Mouse (Mus musculus) ovary, postnatal 14 days (tissue): ENCODE results near the gene F11r.

Experiments used
- DNase-seq: peaks from one replicate; pipeline ENCODE4 v3.0.0; 2022; ENCODE audit warnings: low spot score

The F11r gene

DNA sequence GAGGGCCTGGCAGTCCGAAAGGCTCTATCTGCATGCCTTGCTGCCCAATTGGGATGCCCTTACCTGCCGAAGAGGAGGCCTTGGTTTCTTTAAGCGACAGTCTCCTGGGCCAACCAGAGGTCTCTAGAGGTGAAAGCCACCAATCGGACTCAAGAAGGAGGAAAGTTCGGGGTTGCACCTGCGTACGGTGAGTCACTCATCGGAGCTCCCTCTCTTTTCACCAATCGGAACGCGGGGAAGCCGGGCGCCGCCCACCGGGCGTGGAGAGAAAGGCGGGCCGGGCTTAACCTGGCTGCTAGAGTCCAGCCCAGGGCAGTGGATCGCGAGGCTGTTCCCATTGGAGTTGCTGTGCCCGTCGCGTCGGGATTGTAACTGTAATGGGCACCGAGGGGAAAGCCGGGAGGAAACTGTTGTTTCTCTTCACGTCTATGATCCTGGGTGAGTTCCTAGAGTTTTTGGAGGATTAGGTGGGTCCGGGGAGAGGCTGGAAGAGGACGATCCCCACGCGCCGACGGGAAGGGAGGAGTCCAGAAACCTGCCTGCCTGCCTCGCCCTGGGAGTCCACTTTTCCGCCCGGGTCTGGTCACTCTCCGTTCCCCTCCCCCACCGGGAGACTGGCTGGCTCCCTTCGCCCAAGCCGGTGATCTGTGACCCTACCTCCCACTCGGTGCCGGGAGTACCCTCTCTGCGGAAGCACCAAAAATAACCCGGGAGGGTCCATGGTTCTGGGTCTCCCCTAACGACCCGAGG is at the start of gene F11r:
TSS of gene F11r (plus strand) at position 272 of the 750 bp plus-strand sequence.
- peak; percentile 88 for DNase-seq

DNA sequence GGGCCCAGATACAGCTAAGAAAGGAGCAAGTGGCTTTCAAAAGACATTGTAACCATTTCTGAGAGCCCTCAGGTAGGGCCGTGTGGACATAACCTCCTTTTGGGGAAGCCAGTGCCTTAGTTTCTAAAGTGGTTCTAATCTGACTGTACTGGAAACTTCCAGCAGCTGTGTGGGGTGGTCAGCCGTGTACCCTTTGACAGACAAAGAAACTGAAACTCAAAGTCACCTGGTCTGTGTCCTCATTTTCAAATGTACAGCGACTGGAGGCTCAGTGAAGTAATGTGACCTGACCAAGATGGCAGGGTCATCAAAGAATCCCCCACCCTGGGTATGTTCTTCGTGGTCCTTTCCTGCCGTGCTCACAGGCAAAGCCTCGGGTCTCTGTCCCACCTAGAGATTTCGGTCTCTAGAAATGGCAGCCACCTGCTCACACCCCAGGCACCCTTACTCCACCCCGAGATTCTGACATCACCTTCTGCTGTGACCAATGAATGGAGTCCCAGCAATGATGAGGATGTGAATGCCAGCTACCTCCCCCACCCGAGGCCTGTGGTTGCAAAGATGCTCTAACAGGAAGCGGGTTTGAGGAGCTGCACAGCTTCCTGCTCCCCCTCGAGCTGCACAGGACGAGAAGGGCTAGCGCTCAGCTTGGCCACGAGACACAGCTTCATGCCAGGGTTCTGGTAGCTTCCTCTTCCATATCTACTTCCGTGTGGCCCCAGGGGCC is 48.8 kb upstream of the F11r start, which contains the start of gene Arhgap30:
TSS of gene Arhgap30 (plus strand) at position 579 of the 727 bp plus-strand sequence.
- DNase-seq = no peak

DNA sequence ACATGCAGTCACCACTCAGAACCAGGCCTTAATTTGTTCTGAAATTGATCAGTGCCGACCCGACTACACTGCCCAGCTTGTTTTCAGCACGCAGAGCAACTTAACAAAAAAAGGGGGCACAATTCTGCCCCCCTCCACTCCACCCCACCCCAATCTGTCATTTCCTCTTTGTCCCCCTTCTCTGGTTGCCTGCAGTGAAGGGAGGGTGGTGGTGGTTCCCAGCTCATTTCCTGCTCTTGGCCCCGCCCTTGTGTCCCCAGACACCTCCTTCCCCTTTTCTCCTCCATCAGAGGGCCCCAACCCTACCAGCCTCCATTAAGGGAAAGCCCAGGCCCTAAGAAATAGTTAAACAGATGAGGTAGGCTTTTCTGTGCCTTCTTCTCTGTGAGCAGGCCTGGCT is 47.2 kb upstream of the F11r start:
- DNase-seq = no peak

DNA sequence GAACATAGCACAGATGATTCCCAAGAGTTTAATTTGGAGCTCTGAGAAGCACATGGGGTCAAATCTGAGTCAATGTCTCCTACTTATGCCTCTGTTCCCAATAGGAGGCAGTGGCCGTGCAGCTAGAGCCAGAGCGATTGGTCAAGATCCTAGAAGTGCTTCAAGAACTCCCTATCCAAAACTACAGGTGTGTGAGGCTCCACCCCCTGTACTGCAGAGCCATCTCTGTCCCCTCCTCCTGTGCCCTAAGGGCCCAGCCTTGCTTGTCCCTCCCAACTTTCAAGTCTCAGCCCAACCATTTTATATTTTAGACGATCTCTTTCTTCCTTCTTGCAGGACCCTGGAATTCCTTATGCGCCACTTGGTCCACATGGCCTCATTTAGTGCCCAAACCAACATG is 35.5 kb upstream of the F11r start:
- DNase-seq = no peak

DNA sequence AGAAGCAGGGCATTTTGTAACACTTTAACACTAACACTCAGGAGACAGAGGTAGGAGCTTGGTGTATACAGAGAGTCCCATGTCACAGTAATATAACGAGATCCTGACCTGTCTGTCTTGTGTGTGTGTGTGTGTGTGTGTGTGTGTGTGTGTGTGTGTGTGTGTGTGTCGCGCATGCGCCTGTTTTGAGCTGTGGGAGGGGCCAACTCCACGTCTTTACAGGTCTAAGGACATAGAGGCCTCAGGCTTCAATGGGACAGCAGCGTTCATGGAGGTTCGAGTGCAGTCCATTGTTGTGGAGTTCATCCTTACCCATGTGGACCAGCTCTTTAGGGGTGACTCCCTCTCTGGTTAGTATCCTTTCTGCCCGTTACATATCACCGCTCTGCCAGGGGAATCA is 34.3 kb upstream of the F11r start:
- DNase-seq = no peak

DNA sequence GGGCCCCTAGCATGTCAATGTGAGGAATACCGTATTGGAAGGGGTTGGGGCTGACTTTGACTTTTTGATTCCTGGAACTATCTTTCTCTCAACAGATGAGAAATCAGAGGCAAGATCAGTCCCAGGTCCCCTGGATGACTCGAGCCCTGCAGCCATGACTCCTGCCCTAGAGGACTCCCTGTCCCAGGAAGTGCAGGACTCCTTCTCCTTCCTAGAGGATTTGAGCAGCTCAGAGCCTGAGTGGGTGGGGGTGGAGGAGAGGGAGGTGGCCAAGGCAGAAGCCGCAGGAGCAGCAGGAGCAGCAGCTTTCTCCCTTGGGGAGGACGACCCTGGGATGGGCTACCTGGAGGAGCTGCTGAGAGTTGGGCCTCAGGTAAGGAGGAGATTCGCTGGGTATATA is 30.1 kb upstream of the F11r start:
- no peak for DNase-seq

DNA sequence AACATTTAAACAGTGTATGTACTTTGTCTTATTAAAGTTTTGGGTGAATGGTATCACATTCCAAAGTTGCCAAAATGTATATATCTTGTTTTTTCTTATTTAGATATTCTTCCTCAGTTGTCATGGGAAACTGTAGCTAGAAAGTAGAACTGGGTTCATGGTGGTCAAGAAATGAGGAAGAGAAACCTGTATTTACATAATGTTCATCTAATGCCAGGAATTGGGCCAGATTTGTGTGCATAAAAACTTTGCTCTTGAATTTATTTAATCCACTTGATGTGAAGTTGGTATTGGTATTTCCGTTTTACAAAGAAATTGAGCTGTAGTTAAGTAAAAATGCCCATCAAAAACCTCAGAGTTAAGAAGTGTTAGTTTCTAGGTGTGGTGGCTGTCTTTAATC is 27.1 kb upstream of the F11r start:
- no peak for DNase-seq

DNA sequence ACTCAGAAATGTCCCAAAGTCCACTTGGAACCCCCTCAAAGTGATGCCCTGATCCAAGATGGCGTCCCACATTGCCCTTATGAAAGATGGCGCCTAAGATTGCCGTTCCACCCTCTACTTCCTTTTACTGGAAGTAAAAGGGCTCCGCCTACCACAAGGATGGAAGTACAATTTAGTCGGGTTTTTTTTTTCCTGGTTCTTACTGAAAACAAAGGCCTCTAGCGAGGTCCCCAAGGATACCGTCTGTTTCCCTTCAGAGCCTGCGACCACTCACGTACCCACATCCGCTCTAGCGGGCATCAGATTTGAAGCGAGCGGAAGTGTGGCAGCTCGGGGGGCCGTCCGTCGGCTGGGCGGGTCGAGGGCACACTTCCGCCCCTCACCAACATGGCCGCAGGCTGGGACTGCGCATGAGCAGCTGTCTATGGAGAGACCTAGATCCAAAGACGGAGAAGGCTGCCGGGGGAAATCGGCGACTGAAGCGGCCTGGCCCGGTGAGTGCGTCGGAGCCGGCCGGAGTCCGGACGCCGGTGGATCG is 26.3 kb upstream of the F11r start, which contains the start of gene Usf1:
TSS of gene Usf1 (plus strand) at position 367 of the 538 bp plus-strand sequence.
- peak; percentile 91 for DNase-seq

DNA sequence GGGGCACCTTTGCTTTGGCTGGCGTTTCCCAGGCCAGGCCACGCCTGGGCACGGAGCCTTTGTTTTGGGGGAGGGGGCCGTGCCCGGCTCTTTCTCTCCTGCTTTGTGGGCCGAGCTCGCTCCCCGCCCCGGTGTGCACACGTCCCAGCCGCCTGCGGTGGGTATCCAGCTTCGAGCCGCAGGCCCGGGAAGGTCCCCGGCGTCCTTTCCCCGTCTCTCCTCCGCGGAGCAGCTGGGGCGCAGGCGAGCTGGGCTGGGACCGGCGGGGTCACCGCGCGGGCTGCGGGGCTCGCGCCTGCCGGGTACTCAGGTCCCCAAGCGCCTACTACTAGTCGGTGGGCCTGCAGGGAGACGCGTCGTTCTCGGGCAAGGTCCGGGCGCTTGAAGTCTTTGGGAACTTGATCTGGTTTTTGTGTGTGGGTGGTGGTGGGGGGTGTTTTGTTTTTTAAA is 25.8 kb upstream of the F11r start:
- DNase-seq = no peak

DNA sequence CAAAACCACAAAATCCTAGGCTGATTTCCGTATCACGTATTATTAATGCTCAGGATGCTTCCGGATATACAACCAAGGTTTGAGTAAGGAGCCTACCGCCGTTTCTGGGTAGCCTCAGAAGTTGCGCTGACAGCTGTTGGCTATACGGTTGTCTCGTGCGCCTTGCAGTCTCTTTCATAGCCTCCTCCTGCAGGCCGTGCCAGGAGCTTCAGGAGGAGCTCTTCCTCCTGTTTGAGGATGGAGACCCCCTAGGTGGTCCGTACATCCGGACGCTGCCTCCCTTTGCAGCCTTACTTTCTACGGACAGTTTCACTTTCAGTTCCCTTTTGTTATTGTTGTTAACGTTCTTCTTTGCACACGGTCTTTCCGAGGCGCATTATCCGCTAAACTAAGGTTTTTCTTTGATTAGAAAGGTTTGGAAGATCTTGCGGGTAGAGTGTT is 25.3 kb upstream of the F11r start:
- no peak for DNase-seq

DNA sequence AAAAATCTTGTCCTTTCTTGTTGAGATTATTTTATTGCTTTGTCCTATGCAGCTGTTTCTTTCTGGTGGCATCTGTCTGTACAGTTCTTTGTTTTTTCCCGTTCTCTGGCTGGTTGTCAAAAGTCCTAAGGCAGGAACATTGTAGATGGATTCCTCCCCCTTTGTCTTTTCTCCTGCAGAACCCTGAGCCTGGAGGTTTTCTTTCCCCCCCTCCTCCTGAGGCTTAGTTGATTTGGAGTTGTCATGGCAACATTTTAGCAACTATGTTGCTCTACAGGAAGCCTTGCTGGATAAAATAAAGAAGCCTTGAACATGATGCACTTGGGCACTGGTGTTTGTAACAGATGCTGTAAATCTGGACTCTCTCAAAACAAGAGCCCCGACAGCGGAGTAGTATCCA is 24.9 kb upstream of the F11r start:
- DNase-seq = no peak

DNA sequence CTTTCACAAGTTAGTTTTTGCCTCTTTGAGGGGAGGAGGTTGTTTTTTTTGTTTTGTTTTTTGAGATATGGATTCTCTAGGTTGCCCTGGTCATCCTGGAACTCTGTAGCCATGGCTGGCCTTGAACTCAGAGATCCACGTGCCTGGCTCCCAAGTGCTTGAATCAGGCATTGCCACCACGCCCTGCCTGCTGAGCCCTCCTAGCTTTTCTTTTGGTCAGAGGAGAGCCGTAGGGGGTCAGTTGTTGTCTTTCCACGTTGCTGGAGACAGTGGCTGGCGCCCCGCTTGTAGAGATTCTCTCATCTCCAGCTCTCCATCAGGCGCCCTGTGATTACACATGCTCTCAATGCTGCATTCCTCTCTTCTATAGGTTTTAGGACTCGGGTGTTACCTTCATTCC is 23.7 kb upstream of the F11r start:
- no peak for DNase-seq

DNA sequence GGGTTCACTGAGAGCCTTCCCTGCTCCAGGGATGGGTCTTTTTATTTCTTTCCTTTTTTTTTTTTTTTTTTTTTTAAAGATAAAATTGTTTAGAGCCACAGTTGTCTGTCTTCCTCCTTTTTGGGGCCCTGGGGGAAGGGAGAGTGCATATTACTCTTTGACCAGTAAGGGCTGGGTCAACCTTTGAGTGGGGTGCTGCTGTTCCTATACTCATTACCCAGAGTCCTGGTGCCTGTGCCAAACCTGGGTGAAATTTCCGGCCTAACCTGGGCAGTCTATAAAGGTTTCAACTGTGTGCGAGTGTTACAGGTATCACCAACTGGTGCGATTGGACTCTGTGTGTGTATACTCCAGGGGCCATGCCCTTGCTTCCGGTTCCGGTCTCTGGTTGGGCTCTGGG is 18.7 kb upstream of the F11r start, which contains the start of gene Tstd1:
TSS of gene Tstd1 (plus strand) at position 213 of the 400 bp plus-strand sequence.
- no peak for DNase-seq

DNA sequence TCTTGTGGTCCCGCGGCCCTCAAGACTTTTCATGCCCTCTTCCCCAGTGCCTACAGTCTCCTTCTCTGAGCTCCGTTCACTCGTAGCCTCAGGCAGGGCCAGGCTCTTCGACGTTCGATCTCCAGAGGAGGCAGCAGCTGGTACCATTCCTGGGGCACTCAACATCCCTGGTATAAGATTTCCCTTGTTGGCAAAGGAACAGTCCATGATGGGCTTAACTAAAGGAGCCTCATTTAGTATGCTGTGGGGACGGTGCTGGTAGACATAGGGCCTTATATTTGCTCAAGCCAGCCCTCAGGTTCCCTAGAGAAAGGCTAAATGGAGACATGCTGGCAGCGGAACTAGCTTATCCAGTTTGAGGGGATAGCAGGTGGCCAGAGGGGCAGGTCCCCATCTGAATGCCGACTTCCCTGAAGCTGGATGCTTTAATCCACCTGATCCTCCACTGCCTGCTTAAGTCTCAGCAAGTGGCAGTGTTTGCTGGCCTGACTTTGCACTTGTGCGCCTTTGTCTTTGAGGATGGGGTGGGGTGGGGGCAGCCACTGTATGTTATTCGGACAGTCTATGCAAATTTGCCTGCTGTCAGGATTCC is 17.9 kb upstream of the F11r start:
- DNase-seq = no peak

DNA sequence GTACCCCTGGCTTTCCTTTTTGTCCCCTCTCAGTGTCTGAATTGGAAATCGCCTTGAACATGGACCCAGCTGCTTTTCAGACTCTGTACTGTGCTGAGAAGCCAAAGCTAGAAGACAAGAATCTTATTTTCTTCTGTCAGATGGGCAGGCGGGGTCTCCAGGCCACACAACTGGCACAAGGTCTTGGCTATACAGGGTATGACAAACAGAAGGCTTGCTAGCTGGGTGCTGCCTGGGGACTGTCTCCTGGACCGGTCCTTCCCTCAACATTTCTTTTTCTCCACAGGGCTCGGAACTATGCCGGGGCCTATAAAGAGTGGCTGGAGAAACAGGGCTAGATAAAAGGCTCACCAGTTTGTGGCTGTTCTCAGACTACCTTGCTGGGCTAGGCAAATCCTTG is 17.4 kb upstream of the F11r start:
- no peak for DNase-seq

DNA sequence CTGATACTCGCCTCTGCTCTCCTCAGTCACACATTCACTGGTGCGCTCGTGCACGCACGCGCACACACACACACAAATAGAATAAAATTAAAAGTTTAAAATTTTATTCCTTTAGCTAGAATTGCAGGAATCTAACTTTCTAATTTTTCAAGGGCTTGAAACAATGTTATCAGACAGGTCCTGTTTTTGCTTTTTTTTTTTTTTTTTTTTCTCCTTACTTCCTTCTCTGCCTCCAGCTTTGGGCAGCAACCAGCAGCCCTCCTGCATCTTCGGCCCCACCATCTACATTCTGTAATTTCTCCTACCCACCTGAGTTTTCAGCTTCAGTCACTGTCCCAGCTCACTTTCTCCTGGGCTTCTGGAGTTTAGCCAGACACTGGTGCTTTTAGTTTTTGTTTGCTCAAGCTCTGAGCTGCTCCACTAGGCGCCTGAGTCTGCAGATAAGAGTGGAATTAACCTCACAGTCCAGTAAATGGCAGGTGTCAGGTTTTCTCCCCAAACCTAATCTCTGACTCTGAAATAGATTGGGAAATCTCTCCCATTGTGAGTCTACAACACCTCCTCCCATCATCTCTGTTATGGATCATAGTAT is 14.7 kb upstream of the F11r start:
- no peak for DNase-seq

DNA sequence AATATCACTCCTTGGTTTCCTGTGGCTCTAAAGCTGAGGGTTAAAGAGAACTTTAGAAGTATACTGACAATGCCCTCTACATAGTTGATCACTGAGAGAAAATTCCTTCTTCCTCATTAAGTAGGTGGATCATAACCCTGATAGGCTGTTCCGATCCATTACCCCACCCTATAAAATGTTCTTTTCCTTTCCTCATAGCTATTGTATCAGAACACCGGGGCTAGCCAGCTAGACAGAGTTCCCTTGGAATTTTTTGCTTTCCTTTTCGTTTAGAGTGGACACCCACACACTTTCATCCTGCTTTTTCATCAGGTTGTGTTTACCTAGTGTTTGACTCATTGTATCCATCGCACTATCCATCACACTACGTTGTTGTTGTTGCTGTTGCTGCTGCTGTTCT is 12.7 kb upstream of the F11r start:
- no peak for DNase-seq

DNA sequence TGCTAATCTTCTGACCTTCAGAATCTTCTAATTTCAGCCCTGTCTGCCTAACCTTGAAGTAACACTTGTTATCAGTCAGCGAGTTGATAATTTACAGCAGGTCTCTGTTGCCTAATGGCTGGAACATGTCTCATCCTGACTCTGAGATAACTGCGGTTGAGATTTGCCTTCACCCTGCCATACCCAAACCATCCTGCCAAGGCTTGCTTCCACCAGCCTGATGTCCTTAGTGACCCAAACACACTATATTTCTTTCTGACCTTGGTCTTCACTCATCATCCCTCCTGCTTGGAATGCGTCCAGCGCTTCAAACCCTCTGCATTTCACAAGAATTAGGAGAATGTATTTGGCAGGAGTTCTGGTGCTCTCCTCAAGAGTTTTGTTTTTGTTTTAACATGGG is 12.2 kb upstream of the F11r start:
- no peak for DNase-seq

DNA sequence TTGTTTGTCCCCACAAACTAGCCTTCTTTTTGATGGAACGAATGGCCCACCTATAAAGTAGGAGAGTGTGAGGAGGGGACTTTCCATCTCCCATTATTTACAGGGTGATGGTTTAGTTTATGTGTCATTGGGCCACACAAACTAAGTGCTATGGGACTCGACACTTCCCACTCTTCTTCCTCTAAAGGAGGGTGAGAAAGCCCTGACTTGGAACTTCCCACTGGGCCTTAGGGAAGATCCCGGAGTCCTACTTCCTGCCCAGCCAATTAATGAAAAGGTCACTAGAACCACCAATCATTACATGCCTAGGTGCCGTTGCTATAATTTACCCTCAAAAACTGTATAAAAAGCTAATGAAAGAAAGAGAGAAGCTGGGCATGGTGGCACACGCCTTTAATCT is 5.2 kb upstream of the F11r start:
- no peak for DNase-seq

DNA sequence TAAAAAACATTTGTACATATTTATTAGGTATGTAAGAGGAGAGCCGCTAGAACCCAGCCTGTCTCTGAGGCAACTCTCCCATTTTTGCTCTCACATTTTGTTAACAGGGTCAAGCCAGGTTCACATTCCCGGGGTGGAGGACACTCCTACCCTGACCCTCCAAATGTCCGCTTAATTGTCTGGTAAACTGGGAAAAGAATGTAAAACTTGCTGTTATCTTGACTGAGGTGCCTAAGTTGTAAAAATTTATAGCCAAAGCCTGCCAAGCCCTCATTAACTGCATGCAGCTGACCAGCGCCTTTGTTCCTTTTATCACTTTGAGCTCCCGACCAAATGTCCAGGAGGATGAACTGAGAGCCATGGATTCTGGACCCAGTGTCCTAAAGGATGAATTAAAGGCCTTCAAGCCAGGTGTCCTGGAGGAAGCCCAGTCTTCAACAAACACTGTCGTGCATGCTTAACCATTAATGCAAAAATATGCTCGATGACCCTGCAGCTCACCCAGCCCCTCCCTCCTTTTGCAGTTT is 2.0 kb upstream of the F11r start:
- no peak for DNase-seq

DNA sequence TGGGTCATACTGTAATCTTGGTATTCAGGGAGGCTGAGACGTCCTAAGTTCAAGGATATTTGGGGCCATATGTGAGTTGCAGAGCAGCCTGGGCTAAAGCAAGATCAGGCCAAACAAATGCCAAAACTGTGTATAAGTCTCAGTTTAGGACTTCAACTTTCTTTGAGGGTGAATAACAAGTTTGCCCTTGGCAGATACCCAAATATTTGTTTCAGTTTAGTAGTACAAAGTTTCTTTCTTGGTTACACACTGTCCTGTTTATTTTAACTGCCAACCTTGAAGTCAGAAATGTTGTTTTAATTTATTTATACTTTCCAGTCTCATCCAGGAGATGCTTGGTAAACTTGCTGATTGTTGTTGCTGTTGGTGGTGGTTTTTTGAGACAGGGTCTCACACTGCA is 1.4 kb upstream of the F11r start:
- no peak for DNase-seq
